Mouse (Mus musculus): ENCODE data around the gene Tfeb. TPM values are rescaled to one million over a fixed set of nuclear protein-coding genes. Genes with fewer than 3 reads are reported as not detected.

Tfeb gene
- total and polyA plus RNA-seq, 3 experiments: 16.4 to 22.8 TPM; not detected in 1

- Histone ChIP-seq H3K4me3 (ENCODE audit: control insufficient read depth in 1 of 2, insufficient read depth in 1 of 2, low read depth in 2 of 2, low read length in 2 of 2) (no peak overlapping the region), H3K4me1 (ENCODE audit: control insufficient read depth in 1 of 2, insufficient read depth in 2 of 2, low read length in 2 of 2) (no peaks in the 10 kb centered on the region), H3K27ac (ENCODE audit: control insufficient read depth, low read depth, low read length) (no peak overlapping the region), H3K27me3 (ENCODE audit: control insufficient read depth in 1 of 2, insufficient read depth in 2 of 2, low read length in 2 of 2) (no peaks in the 10 kb centered on the region), H3K9ac (ENCODE audit: control insufficient read depth, low read depth, low read length, poor library complexity, severe bottlenecking) (no peak overlapping the region), H3K9me3 (replicated peaks; ENCODE audit: insufficient read depth, low read length) (no peaks in the 10 kb centered on the region), H3K36me3 (ENCODE audit: control insufficient read depth in 1 of 2, insufficient read depth in 2 of 2, low read length in 2 of 2) (no peaks in the 10 kb centered on the region), H3K79me2 (ENCODE audit: control insufficient read depth, insufficient read depth, low read length, poor library complexity) (no peaks in the 10 kb centered on the region)
- no peak for DNase-seq (ENCODE audit: low read depth, low spot score)
- TF ChIP-seq CTCF (IDR thresholded peaks at IDR 0.05 in 2 of 3, conservative IDR thresholded peaks at IDR 0.05 in 1 of 3; ENCODE audit: control insufficient read depth in 1 of 3, insufficient read depth in 1 of 3, low read depth in 2 of 3, low read length in 3 of 3, poor library complexity in 1 of 3, severe bottlenecking in 1 of 3) (no peak), ZMIZ1 (IDR thresholded peaks at IDR 0.05; ENCODE audit: low read depth, low read length) (no peak)
Observed at GRCm38 (mm10) chr17:47703556-47703955, 33.3 kb upstream of the Tfeb start.

- no peaks in the 10 kb centered on the region for H3K27me3 ChIP-seq (ENCODE audit: control insufficient read depth in 1 of 2, insufficient read depth in 2 of 2, low read length in 2 of 2)
- no peak overlapping the region for H3K9ac ChIP-seq (ENCODE audit: control insufficient read depth, low read depth, low read length, poor library complexity, severe bottlenecking)
- H3K27ac ChIP-seq (ENCODE audit: control insufficient read depth, low read depth, low read length): no peak overlapping the region
- no peaks in the 10 kb centered on the region for H3K36me3 ChIP-seq (ENCODE audit: control insufficient read depth in 1 of 2, insufficient read depth in 2 of 2, low read length in 2 of 2)
- DNase-seq (ENCODE audit: low read depth, low spot score): no peak
- no peaks in the 10 kb centered on the region for H3K4me1 ChIP-seq (ENCODE audit: control insufficient read depth in 1 of 2, insufficient read depth in 2 of 2, low read length in 2 of 2)
- no peak overlapping the region for H3K4me3 ChIP-seq (ENCODE audit: control insufficient read depth in 1 of 2, insufficient read depth in 1 of 2, low read depth in 2 of 2, low read length in 2 of 2)
- no peaks in the 10 kb centered on the region for H3K9me3 ChIP-seq (replicated peaks; ENCODE audit: insufficient read depth, low read length)
- no peaks in the 10 kb centered on the region for H3K79me2 ChIP-seq (ENCODE audit: control insufficient read depth, insufficient read depth, low read length, poor library complexity)
- TF ChIP-seq ETS1 (IDR thresholded peaks at IDR 0.05; ENCODE audit: low read depth, low read length): no peak
- no peak for TF ChIP-seq MAZ (IDR thresholded peaks at IDR 0.05; ENCODE audit: low read depth, low read length)
- peak in 2 of 3 experiments; percentile 36 to 48; a peak in 4 of 6 replicates for TF ChIP-seq CTCF (IDR thresholded peaks at IDR 0.05 in 2 of 3, conservative IDR thresholded peaks at IDR 0.05 in 1 of 3; ENCODE audit: control insufficient read depth in 1 of 3, insufficient read depth in 1 of 3, low read depth in 2 of 3, low read length in 3 of 3, poor library complexity in 1 of 3, severe bottlenecking in 1 of 3)
- 0 out of 2 replicates have a peak, but pooled peaks have one; percentile 5 for TF ChIP-seq SMC3 (IDR thresholded peaks at IDR 0.05; ENCODE audit: low read depth, low read length)
- TF ChIP-seq MEF2A (IDR thresholded peaks at IDR 0.05; ENCODE audit: extremely low read depth, insufficient replicate concordance, low read depth, low read length, poor library complexity, severe bottlenecking): no peak
Observed at GRCm38 (mm10) chr17:47704692-47705091, 32.1 kb upstream of the Tfeb start.

GRCm38 (mm10) chr17:47706196-47706595 is 30.6 kb upstream of the Tfeb start:
- Histone ChIP-seq H3K79me2 (ENCODE audit: control insufficient read depth, insufficient read depth, low read length, poor library complexity) (no peaks in the 10 kb centered on the region), H3K9ac (ENCODE audit: control insufficient read depth, low read depth, low read length, poor library complexity, severe bottlenecking) (no peak overlapping the region), H3K4me3 (ENCODE audit: control insufficient read depth in 1 of 2, insufficient read depth in 1 of 2, low read depth in 2 of 2, low read length in 2 of 2) (no peak overlapping the region), H3K27ac (ENCODE audit: control insufficient read depth, low read depth, low read length) (no peak overlapping the region), H3K27me3 (ENCODE audit: control insufficient read depth in 1 of 2, insufficient read depth in 2 of 2, low read length in 2 of 2) (no peaks in the 10 kb centered on the region), H3K36me3 (ENCODE audit: control insufficient read depth in 1 of 2, insufficient read depth in 2 of 2, low read length in 2 of 2) (peaks cover 0 to 5% of the 10 kb centered on the region in 2 experiments; a peak in 2 of 4 replicates), H3K4me1 (ENCODE audit: control insufficient read depth in 1 of 2, insufficient read depth in 2 of 2, low read length in 2 of 2) (peaks cover 0 to 7% of the 10 kb centered on the region in 2 experiments; a peak in 3 of 4 replicates), H3K9me3 (replicated peaks; ENCODE audit: insufficient read depth, low read length) (no peaks in the 10 kb centered on the region)
- DNase-seq (ENCODE audit: low read depth, low spot score): no peak
- no peak for TF ChIP-seq TBP (IDR thresholded peaks at IDR 0.05; ENCODE audit: low read depth, low read length)
- TF ChIP-seq ZKSCAN1 (IDR thresholded peaks at IDR 0.05; ENCODE audit: low read depth, low read length): no peak
- no peak for TF ChIP-seq CTCF (IDR thresholded peaks at IDR 0.05 in 2 of 3, conservative IDR thresholded peaks at IDR 0.05 in 1 of 3; ENCODE audit: control insufficient read depth in 1 of 3, insufficient read depth in 1 of 3, low read depth in 2 of 3, low read length in 3 of 3, poor library complexity in 1 of 3, severe bottlenecking in 1 of 3)
- no peak for TF ChIP-seq SMC3 (IDR thresholded peaks at IDR 0.05; ENCODE audit: low read depth, low read length)
- no peak for TF ChIP-seq KAT2A (conservative IDR thresholded peaks at IDR 0.05; ENCODE audit: low read depth, low read length)
